Mouse (Mus musculus) right cerebral cortex, adult 2 months (tissue): ENCODE measurements at regions not wholly inside any gene's neighbourhood (a gene's known extent, or its start where the extent isn't known, plus 50 kb on each side); places are given as distances from the start of the nearest gene placed in this dataset.

Experiments used
- DNase-seq, 2 experiments: peaks; one replicate each; pipeline ENCODE4 v3.0.0; 2021 to 2022; ENCODE audit warnings: low spot score in 2 of 2

DNA sequence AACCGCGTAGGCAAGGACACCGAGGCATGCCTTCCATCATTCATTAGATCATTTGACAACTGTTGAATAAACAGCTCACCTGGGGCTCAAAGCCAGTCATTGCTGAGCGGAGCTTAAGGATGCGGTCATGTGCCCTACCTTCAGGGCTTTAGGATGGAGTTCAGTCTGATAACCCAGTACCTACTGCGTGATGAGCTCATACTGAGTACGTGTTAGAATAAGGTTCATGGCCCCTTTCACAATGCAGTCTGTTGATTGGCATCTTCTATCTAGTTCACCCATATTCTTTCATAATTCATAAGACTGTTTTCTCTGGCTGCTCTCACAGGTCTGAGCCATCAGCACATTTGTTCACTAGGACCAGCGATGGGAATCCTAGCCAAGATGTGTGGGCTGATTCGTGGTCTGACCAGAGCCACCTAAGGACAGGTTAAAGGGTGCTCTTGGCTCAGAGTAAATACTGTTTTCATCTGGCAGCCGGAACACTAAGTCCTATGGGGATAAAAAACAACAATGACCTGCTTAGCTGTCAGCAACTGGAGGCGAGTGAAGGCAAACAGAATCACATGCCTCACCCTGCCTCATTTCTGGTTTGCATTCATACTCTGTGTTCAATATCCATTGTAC, 71.4 kb upstream of the Elovl5 start:
- no peak for DNase-seq

DNA sequence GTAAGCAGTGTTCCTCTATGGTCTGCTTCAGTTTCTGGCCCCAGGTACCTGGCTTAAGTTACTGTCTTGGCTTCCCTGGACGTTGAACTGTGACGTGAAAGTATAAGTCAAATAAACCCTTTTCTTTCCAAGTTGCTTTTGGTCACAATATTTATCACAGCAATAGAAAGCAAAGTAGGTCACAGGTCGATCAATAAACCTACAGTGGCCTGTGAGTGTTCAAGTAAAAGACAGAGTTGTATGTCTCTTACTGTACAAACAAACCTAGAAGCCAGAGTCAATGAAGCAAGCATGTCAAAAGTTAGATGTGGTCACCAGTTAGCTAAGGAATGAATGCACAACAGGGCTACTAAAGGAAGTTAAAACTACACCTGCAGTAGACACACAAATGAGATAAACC, 68.6 kb upstream of the Elovl5 start:
- no peak for DNase-seq

DNA sequence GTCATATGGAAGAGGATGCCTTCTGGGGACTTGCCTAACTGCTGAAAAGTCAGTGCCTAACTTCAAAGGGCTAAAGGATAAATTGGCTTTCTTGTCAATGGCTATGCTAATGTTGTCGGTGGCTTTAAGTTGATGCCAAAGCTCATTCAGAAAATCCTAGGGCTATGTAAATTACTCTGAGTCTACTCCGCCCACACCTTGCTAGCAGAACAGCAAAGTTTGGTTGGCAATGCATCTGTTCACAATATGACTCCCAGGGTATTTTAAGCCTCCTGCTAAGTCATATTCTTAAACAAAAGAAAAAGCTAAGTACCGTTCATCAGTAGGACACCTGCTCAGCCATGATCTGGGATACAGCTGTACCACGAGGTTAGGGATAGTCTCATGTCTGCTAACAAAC, 67.8 kb upstream of the Elovl5 start:
- peak; percentile 31 to 38 for DNase-seq

DNA sequence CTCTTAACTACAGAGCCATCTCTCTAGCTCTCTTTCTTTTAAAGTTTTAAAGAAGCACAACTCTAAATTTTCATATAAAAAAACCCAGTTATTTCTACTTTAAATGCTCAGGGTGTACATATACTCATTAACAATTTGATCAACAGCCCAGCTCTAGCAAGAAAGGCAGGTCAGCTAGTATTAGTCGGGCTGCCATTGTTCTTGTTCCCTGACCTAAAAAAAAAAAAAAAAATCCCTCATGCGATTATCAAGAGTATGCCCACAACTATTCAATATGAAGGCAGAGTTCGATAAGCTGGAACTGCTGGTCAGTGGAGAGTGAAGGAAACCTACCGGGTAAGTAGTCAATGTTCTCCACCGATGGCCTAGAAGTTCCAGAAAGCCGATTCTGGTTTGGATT, 65.8 kb upstream of the Elovl5 start:
- DNase-seq = no peak

DNA sequence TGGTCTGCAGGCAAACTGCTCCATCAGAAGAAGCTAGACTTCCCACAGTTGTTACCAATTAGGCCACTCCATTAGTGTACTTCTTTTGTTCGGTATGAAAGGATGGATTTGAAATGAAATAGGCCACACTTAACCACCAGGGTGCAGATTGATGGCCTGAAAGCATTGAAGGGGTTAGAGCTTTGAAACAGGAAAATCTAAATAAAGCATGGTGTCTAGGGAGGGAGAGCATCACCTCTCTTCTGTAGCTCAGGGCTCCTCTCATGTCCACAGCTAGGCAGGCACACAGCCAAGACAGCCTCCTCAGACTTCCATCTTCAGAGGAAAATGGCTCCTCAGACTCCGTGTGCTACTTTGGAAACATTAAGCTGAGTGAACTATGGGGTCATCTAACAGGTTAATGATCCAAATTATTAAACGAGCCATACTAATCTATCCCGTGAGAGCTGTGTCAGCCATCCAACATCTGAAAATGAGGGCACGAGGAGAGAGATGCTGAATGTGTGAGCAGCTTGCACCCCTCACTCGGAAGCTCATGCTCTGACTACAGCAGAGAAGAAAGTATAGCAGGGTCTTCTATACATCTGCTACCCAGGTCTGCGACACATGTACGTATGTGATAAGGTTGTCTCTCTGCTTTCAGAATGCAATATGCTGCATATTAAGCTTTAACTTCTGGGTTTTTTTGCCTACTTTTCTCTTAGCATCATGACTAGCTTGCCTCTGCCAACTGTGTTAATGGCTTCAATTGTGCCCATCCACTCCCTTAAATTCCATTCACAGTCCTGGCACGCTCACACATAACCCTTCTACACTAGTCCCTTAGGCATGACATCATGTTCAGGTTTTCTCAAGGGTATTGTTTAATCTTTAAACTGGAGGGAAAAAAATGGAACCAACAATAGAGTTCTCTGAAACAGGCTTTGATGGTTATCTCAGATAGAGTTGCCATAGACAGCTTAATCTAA, 59.8 kb upstream of the Elovl5 start:
- DNase-seq = no peak

DNA sequence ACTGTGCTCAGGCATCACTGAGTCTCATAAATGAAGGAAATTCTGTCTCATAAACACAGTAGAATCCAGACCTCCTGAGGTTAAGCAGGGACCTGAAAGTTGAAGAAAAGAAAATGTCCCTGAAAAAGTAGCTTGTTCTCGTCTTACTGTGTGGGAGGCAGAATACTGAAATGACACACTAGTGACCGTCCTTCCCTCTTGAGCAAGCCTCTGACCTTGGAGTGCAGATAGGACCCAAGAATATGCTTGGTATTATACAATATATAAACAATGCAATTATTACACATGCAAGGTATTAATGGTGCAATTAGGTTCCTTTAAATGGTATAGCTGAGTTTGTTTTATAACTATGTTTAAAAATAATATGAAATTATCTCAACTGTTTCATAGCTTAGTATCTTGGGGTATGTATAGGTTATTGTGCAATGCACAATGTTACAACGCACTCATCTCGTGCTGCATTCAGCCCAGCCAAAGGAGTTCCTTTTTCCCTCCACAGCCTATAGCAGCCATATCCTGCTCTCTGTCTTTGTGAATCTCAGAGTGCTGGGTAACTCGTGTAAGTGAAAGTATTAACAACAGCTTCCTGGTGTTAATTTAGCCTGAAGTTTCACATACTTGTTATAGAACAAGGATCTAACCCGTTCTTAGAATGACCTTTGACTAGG, 58.9 kb upstream of the Elovl5 start:
- DNase-seq = no peak
